Mouse (Mus musculus): ENCODE data around the gene 6030408B16Rik.

DNA sequence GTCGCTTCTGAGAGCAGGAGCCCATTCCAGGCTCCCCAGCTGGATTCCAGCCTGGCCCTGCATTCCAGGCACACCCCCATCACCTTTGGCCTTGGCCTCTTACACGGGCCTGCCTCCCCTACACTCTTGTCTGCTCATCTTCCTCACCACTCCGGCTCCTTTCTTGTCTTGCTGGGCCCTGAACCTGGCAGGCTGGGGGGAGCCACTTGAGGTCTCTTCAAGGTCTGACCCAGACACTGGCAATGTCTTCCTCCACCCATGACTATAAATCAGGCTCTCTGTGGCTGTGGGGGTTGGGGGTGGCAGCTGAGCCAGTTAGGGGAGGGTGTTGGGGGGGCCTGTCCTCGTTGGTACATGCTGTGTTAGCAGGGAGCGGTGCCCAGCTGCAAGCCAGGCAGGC lies 14.4 kb upstream of the 6030408B16Rik start:
- TF ChIP-seq CTCF (IDR thresholded peaks at IDR 0.05; ENCODE audit: control insufficient read depth, insufficient read depth, insufficient read length) (no peak), MAX (IDR thresholded peaks at IDR 0.05) (no peak), USF1 (IDR thresholded peaks at IDR 0.05; ENCODE audit: low read depth) (no peak), MYOG (IDR thresholded peaks at IDR 0.05; ENCODE audit: control insufficient read depth, extremely low read depth, insufficient read length) (no peak)

Measured in C2C12 (cell line).